8 mouse cellular contexts compared by ENCODE assay signal in the genomic region with DNA sequence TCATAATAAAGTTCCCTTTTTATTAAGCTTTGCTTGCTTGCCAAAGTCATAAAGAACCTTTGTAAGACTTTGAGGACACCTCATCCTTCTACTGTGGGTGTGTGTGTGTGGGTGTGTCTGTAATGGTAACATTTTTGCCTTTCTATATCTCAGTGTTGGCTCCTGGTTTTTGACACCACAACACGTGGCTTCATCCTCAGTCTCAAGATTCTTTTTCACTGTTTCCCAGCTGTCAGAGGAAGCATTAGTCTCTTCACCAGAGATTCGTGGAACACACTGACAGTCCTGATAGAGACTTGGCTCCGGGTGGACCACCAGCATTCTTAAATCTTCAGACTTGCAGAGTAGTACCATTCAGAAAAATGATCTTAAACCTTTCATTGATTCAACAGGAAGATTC. TPM values are rescaled to one million over a fixed set of nuclear protein-coding genes. Genes with fewer than 3 reads are reported as not detected.
DNase-seq lines count a peak whose midpoint lies in the region; ATAC-seq and TF ChIP-seq lines count a peak whose summit lies in the region.

No protein-coding gene starts in this region.

- 16% methylated on average over 3 of the region's 3 CpGs for WGBS in bone marrow, adult 2 months
- WGBS in hindbrain, embryonic 12.5 days = 30% methylated on average over 3 of the region's 3 CpGs
- 21% methylated on average over 3 of the region's 3 CpGs for WGBS in macrophage (ENCODE audit: missing documents)

- no peak overlapping the region for H3K9ac ChIP-seq in hindbrain, embryonic 12.5 days

- no peaks in the 10 kb centered on the region for H3K27me3 ChIP-seq in hindbrain, embryonic 12.5 days

- H3K36me3 ChIP-seq in hindbrain, embryonic 12.5 days = peaks cover 6% of the 10 kb centered on the region
- peaks cover 6% of the 10 kb centered on the region for H3K36me3 ChIP-seq in macrophage (ENCODE audit: inconsistent target)

- peak overlapping the region; percentile 3 for H3K4me3 ChIP-seq in bone marrow, adult 2 months (replicated peaks; ENCODE audit: control insufficient read depth, low read depth, low read length)
- H3K4me3 ChIP-seq in hindbrain, embryonic 12.5 days = peak overlapping the region; percentile 64
- H3K4me3 ChIP-seq in macrophage (ENCODE audit: inconsistent target) = peak overlapping the region; percentile 89

- intact Hi-C loops in heart, postnatal 14 days (cut with DNase I) = loop anchor here (1.0 to 5.0 kb wide), 2 partner anchors 100 to 217 kb away; a partner anchor contains a TSS

- DNase-seq in heart, adult 11 months = peak; percentile 65
- no peak for DNase-seq in heart, postnatal 14 days
- DNase-seq in urinary bladder, postnatal 4 days (ENCODE audit: low spot score in 2 of 2) = no peak
- DNase-seq in adrenal gland, postnatal 10 days = no peak
- no peak for DNase-seq in cerebellum, adult 8-10 months

- no peaks in the 10 kb centered on the region; the same call in 1 of the 2 replicates for H3K4me1 ChIP-seq in bone marrow, adult 2 months (ENCODE audit: control insufficient read depth, insufficient read depth, low read length)
- H3K4me1 ChIP-seq in hindbrain, embryonic 12.5 days = peaks cover 24% of the 10 kb centered on the region

- peak overlapping the region; percentile 88 for H3K4me2 ChIP-seq in hindbrain, embryonic 12.5 days (replicated peaks)

- no peak overlapping the region for H3K27ac ChIP-seq in bone marrow, adult 2 months (ENCODE audit: control insufficient read depth, insufficient read depth, low read depth, low read length, poor library complexity)
- H3K27ac ChIP-seq in hindbrain, embryonic 12.5 days = no peak overlapping the region
- H3K27ac ChIP-seq in macrophage = no peak overlapping the region

- TF ChIP-seq POLR2A in bone marrow, adult 2 months (IDR thresholded peaks at IDR 0.05; ENCODE audit: borderline replicate concordance, control insufficient read depth, low read depth, low read length) = no peak

- H3K9me3 ChIP-seq in hindbrain, embryonic 12.5 days (replicated peaks) = no peaks in the 10 kb centered on the region

- TF ChIP-seq CTCF in bone marrow, adult 2 months (IDR thresholded peaks at IDR 0.05; ENCODE audit: control insufficient read depth, insufficient read depth, low read length) = no peak

- peaks cover 31% of the 10 kb centered on the region for H3K79me2 ChIP-seq in macrophage (ENCODE audit: inconsistent target)

- ATAC-seq in hindbrain, embryonic 12.5 days (ENCODE audit: low FRiP score) = peak; percentile 14; the same call in 1 of the 2 replicates

RNA-seq across cellular contexts. Expression of a gene that starts 0.5 kb away (rescaled TPM):
- 10 to 100 TPM; 35.6 to 44.2 TPM for total RNA-seq in heart, postnatal 14 days (2021)
- polyA plus RNA-seq in bone marrow, adult 2 months (2011; ENCODE audit: insufficient read depth, insufficient read length, low replicate concordance, missing spikeins) = 14.7 and 22.4 TPM in 2 replicates
- polyA plus RNA-seq in hindbrain, embryonic 12.5 days (2016; fragmentation: Nextera tagmentation; extraction: Ambion mirVana) = 54.2 and 55.3 TPM in 2 replicates
- 10 to 100 TPM in 23 of 26 experiments, 1 to 10 TPM in 3; 5.8 to 59.2 (median 32.5) TPM for total RNA-seq in macrophage (2018; cell fraction: chromatin; rRNA removed)
- total RNA-seq in macrophage (2018; cell fraction: cytosol; rRNA removed) = 10 to 100 TPM; 15.5 to 31.3 (median 24.9) TPM
- 10 to 100 TPM in 23 of 26 experiments, 1 to 10 TPM in 3; 6.9 to 47.6 (median 23.0) TPM for total RNA-seq in macrophage (2018; cell fraction: nucleus; rRNA removed)
- polyA plus RNA-seq in macrophage (2018) = 23.9 to 34.4 TPM (median 27.0 TPM) in 3 replicates
- total RNA-seq in adrenal gland, postnatal 10 days (2021) = 10 to 100 TPM; 47.3 to 56.3 TPM

RNA-seq across cellular contexts. Expression of a gene that starts 29.2 kb away (rescaled TPM):
- under 1 TPM; 0.29 to 0.41 TPM for total RNA-seq in heart, postnatal 14 days (2021)
- 12.6 and 13.5 TPM in 2 replicates for polyA plus RNA-seq in bone marrow, adult 2 months (2011; ENCODE audit: insufficient read depth, insufficient read length, low replicate concordance, missing spikeins)
- 1.8 and 2.3 TPM in 2 replicates for polyA plus RNA-seq in hindbrain, embryonic 12.5 days (2016; fragmentation: Nextera tagmentation; extraction: Ambion mirVana)
- under 1 TPM in 1 of 26 experiments, not detected in 25; 0.59 TPM for total RNA-seq in macrophage (2018; cell fraction: chromatin; rRNA removed)
- total RNA-seq in macrophage (2018; cell fraction: cytosol; rRNA removed) = under 1 TPM in 24 of 26 experiments, not detected in 2; 0.04 to 0.53 (median 0.12) TPM
- under 1 TPM in 7 of 26 experiments, not detected in 19; 0.22 to 0.72 (median 0.44) TPM for total RNA-seq in macrophage (2018; cell fraction: nucleus; rRNA removed)
- polyA plus RNA-seq in macrophage (2018) = 0.07 to 0.19 TPM (median 0.14 TPM) in 3 replicates
- 1 to 10 TPM; 2.0 to 3.1 TPM for total RNA-seq in adrenal gland, postnatal 10 days (2021)

Comparison
In these comparisons a context has a peak if more than half of its experiments do, and no peak if none do; other contexts are left out.
1. H3K4me3 ChIP-seq: peak in every context shown above with its lines; median percentile 89 in macrophage; 64 in hindbrain, embryonic 12.5 days; 3 in bone marrow, adult 2 months.